Mouse (Mus musculus) cerebellum, adult 2 months (tissue): ENCODE data around the gene Gal3st3. TPM values are rescaled to one million over a fixed set of nuclear protein-coding genes. Genes with fewer than 3 reads are reported as not detected.

Source experiments
- DNase-seq, 2 experiments: peaks; one replicate each; pipeline ENCODE4 v3.0.0; 2021
- H3K27ac ChIP-seq: fragments of 200-500 bp; 2 replicates; pipeline ENCODE4 v1.5.1; 2012; ENCODE audit warnings: low read length, control low read depth, inconsistent platforms; ENCODE audit not compliant: insufficient read depth
- H3K27me3 ChIP-seq: fragments of 200-500 bp; 2 replicates; pipeline ENCODE4 v1.6.1; 2012; ENCODE audit warnings: inconsistent platforms, mild to moderate bottlenecking, low read length, moderate library complexity; ENCODE audit not compliant: control insufficient read depth, insufficient read depth
- H3K4me1 ChIP-seq: fragments of 200-500 bp; 2 replicates; pipeline ENCODE4 v1.6.1; 2011; ENCODE audit warnings: low read length; ENCODE audit not compliant: control insufficient read depth, insufficient read depth
- H3K4me3 ChIP-seq: fragments of 200-500 bp; replicated peaks from 2 replicates; pipeline ENCODE3; 2011; ENCODE audit warnings: mild to moderate bottlenecking, low read depth, low read length, control low read depth; ENCODE audit not compliant: insufficient read depth
- CTCF ChIP-seq: fragments of 200-500 bp; IDR thresholded peaks from 2 replicates; pipeline ENCODE4 v1.5.1; 2011; ENCODE audit warnings: low read depth, mild to moderate bottlenecking, control low read depth, low read length, moderate library complexity, borderline replicate concordance; ENCODE audit not compliant: insufficient read depth
- POLR2A ChIP-seq: fragments of 200-500 bp; IDR thresholded peaks from 2 replicates; pipeline ENCODE4 v1.6.1; 2011; ENCODE audit warnings: low read length, control low read depth, borderline replicate concordance; ENCODE audit not compliant: insufficient read depth
- WGBS: fragments of 180-500 bp; shearing (Covaris S2); methylation state at CpG from one replicate; pipeline ENCODE4 v1.1.7; 2018; 5-methylcytosine and 5-hydroxymethylcytosine counted together
- polyA plus RNA-seq: library from polyadenylated mRNA; depleted of rRNA; stranded (reverse); fragments of >200 nt; gene quantifications from 2 replicates; pipeline ENCODE4 v1.2.3, GENCODE M21; 2012; rRNA removed

The Gal3st3 gene
- polyA plus RNA-seq, result 49.2 and 55.9 TPM in 2 replicates

DNA sequence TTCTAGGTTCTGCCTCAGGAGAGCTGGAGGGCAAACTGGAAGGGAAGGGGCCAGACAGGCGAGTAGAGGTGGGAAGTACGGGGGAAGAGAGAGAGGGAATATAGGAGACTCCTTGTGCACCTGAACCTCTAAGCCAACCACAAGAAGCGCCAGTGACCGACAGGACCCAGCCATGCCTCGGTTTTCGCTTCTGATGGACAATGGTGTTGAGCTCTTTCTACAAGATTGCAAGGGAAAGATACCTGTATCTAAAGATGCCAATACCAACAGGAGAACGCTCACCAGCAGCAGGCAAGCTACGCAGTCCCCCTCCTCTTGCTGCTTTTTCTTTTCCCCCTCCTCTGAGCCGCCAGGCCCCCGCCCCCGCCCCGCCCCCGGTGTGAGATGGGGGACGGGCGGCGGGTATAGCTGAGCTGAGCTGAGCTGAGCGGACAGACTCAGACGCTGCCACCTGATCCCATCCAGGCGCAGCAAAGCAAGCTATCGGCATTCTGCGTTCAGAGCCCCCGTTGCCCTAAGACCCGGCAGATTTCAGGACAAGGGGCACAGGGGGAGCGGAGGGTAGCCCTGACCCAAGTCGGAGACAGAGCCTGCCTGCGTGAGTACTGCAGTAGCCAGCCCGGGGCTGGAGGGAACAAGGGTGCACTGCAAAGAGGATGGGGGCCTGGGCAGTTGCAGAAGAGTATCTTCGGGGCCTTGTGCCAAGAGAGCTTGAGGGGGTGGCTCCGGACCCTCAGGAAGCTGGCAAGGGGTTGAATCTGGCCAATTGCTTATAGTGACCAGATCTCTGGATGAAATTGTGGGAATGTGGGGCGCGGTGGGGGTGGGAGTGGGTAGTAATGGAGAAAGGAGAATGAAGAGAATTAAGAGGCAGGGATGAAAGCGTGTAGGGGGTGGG, at the start of gene Gal3st3:
Gene Gal3st3, plus strand, starts transcription at position 429 of the 898 bp plus-strand sequence.
- no peak for TF ChIP-seq CTCF
- peak; percentile 53 for TF ChIP-seq POLR2A
- Histone ChIP-seq H3K27ac (peak within 1 kb of the TSS; percentile 71), H3K4me1 (peaks cover 10% of the 10 kb centered on the region), H3K27me3 (no peaks in the 10 kb centered on the region), H3K4me3 (peak within 1 kb of the TSS; percentile 95)
- DNase-seq, result peak; percentile 58 to 71
- 1% methylated on average over 32 of the region's 32 CpGs for WGBS

DNA sequence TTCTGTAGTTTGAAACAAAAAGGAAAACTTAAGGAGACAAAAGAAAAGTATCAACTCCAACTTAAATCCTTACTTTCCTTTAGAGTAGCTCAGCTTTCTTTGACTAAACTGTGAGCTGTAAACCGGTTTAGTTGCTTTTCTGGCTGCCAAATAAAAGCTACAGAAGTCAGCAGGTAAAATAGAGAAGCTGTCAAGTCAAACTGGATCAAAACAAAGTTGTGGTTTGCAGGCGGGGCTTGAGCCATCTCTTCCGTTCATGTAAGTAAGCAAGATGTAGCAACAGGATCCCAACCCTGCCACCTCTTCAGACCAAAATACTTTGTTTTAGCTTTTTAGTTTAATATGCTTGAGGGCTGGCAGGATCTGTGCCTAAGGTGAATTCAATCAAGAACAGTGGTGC, 41.0 kb upstream of the Gal3st3 start:
- H3K4me3 ChIP-seq, result no peak overlapping the region
- no peaks in the 10 kb centered on the region for H3K4me1 ChIP-seq
- H3K27ac ChIP-seq, result no peak overlapping the region
- no peaks in the 10 kb centered on the region for H3K27me3 ChIP-seq
- no peak for TF ChIP-seq CTCF
- no peak for TF ChIP-seq POLR2A
- DNase-seq, result no peak
- 66% methylated on average over 3 of the region's 3 CpGs for WGBS

DNA sequence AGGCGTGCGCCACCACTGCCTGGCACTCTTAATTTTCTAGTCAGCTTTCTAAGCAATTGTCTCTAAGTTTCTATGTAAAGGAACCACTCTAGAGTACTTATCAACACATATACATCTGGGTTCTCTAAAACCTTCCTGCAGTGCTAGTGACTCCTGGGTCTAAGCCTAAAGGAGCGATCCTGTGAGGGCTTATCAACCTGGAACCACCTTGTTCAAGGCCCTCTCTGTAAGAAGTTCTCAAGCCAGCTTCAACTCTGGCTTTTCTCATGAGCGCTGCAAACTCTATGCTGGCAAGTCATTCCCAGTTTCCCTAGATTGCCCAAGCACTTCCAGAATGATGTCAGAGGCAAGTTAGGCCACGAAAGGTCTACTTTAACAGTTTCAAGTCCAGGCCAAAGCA, 31.1 kb upstream of the Gal3st3 start:
- WGBS, result 98% methylated on average over 5 of the region's 5 CpGs
- Histone ChIP-seq H3K4me1 (no peaks in the 10 kb centered on the region; the same call in 1 of the 2 replicates), H3K27ac (no peak overlapping the region), H3K4me3 (no peak overlapping the region), H3K27me3 (no peaks in the 10 kb centered on the region)
- no peak for DNase-seq
- TF ChIP-seq POLR2A (no peak), CTCF (no peak)

DNA sequence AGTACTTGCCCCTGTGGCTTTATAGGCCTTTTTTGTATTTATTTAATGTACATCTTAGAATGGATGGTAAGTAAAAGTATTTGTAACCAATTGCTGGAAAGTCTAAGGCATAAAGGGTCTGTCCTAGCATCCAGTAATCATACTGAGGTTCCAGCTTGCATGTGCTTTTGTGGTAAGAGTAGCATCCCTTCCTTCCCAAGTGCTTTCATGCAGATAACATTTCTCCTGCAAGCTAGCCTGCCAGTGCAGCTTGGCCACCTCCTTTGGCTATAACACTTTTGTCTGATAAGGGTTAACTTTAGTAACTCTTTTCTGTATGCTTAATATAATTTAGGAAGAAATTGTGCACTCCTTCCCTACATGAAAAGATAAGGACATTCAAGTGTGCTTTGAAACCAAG, 30.1 kb upstream of the Gal3st3 start:
- no peak for TF ChIP-seq POLR2A
- no peak for TF ChIP-seq CTCF
- DNase-seq, result no peak
- H3K4me1 ChIP-seq, result no peaks in the 10 kb centered on the region; the same call in 1 of the 2 replicates
- H3K4me3 ChIP-seq, result no peak overlapping the region
- H3K27me3 ChIP-seq, result no peaks in the 10 kb centered on the region
- H3K27ac ChIP-seq, result no peak overlapping the region

DNA sequence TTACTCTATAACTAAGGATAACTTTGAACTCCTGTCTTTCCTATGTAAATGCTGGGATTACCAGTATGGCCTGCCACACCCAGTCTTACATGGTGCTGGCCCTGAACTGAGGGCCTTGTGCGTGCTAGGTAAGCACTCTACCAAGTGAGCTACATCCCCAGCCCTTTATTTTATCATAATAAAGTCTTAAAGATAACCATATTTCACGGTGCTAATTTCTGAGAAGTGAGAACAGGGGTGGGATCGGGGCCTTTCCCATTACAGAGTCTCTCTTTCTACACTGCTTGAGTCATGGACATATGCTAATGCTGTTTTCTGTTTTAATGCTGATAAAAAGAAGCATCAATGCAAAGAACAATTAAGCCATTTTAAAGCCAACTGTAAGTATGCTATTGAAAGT, 29.3 kb upstream of the Gal3st3 start:
- H3K4me1 ChIP-seq, result no peaks in the 10 kb centered on the region; the same call in 1 of the 2 replicates
- DNase-seq, result no peak

DNA sequence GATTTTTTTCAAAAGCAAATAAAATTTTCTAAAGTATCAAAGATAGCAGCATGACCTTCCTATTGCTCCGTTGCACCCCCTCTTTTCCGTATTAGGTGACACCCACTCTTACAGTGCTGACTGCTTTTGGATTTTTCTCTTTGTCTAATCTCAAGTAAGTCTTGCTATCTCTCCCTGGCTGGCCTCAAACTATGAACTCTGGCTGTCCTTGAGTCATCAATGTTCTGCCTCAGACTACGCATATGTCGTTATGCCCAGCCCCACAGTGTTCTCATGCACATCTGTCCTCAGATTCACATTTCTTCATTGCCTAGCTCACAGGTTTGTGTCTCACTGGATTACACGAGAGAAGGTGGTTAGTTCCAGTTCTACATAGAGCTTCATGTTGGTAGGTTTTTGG, 28.7 kb upstream of the Gal3st3 start:
- H3K4me1 ChIP-seq, result no peaks in the 10 kb centered on the region; the same call in 1 of the 2 replicates
- H3K27ac ChIP-seq, result no peak overlapping the region
- TF ChIP-seq POLR2A (no peak), CTCF (no peak)
- 85% methylated on average over 5 of the region's 5 CpGs for WGBS
- H3K27me3 ChIP-seq, result no peaks in the 10 kb centered on the region
- no peak overlapping the region for H3K4me3 ChIP-seq
- no peak for DNase-seq

More for the DNA sequence above, 29.3 kb upstream of the Gal3st3 start:
- no peak overlapping the region for H3K27ac ChIP-seq
- no peak overlapping the region for H3K4me3 ChIP-seq
- 93% methylated on average over 3 of the region's 3 CpGs for WGBS
- TF ChIP-seq CTCF, result no peak
- no peak for TF ChIP-seq POLR2A
- no peaks in the 10 kb centered on the region for H3K27me3 ChIP-seq

DNA sequence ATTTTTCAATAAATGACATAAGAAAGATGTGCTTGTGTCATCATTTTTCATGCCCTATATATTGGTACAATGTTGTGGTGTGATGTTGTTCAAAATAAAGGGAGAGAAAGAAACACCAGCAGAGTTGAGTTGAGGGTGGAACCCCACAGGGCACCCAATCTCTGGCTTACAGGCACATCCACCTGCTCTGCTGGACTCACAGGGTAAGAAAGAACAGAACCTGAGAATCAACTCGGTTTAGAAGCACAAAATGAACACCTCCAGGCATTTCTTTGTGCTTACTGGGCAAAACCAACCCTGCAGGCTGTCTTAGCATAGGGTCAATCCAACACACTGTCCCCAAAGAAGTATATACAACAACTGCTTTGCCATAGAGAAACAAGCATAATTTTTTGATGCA, 26.7 kb upstream of the Gal3st3 start:
- 13% methylated on average over 1 of the region's 1 CpGs for WGBS
- DNase-seq, result no peak
- TF ChIP-seq CTCF (no peak), POLR2A (no peak)
- H3K27me3 ChIP-seq, result no peaks in the 10 kb centered on the region
- no peak overlapping the region for H3K4me3 ChIP-seq
- H3K4me1 ChIP-seq, result no peaks in the 10 kb centered on the region; the same call in 1 of the 2 replicates
- H3K27ac ChIP-seq, result no peak overlapping the region

DNA sequence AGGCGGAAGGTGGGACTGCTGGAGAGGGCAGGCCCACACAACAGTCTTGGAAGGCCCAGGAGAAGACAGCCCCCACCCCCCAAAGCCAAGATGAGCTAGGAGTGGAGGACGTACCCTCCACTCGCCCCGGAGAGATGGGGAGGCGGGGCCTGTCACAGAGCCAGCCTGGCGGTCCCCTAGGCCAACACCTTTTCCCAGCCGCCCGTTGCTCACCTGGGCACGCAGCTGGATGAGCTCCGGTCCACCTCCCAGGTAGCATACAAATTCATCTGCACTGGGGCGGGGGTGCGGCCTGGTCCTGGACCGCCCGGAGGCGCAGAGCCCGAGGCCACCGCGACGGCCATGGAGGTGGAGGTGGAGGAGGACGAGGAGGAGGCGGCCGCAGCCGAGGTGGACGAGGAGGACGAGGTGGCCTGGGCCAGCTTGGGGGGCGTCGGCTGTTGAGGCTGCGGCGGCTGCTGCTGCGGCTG, 25.8 kb upstream of the Gal3st3 start:
- no peak for TF ChIP-seq POLR2A
- no peak for TF ChIP-seq CTCF
- no peaks in the 10 kb centered on the region; the same call in 1 of the 2 replicates for H3K4me1 ChIP-seq
- H3K27ac ChIP-seq, result no peak overlapping the region
- H3K27me3 ChIP-seq, result no peaks in the 10 kb centered on the region
- H3K4me3 ChIP-seq, result peak overlapping the region; percentile 54
- WGBS, result under 1% methylated on average over 30 of the region's 30 CpGs
- DNase-seq, result peak; percentile 51 to 56
